Mouse (Mus musculus) bone marrow macrophage, adult 2 months (primary cell): ENCODE data around the gene Trappc3.

ENCODE experiments used
- CTCF ChIP-seq: IDR thresholded peaks from 2 replicates; pipeline ENCODE4 v1.5.1; 2012; ENCODE audit warnings: low read depth, mild to moderate bottlenecking, low read length, moderate library complexity
- POLR2A ChIP-seq: IDR thresholded peaks from 2 replicates; pipeline ENCODE4 v1.6.1; 2012; ENCODE audit warnings: mild to moderate bottlenecking, low read depth, low read length, borderline replicate concordance

DNA sequence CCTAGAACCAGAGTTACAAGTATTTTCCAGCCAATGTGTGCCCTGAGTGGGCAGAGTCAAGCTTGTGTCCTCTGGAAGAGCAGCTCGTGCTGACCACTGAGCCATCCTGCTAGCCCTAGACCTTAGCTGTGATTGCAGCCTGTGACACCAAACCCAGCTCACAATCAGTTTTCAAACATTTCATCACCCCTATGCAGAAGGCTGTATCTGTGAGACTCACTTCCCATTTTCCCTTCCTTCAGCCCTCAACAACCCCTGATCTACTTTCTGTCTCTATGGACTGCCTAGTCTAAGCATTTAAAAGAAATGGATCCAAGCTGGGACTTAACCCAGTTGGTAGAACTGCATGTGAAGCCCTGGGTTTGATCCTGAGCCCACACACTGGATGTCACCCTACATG is 43.3 kb downstream of the Trappc3 start:
- TF ChIP-seq CTCF = no peak
- no peak for TF ChIP-seq POLR2A
